Mouse (Mus musculus) olfactory bulb, adult 2 months (tissue): Measurements from ENCODE around the gene Hap1. TPM values are rescaled to one million over a fixed set of nuclear protein-coding genes. Genes with fewer than 3 reads are reported as not detected.
"Not testable (repeated sequence)": the region's sequence is repeated elsewhere in the genome, so short reads cannot be mapped to it uniquely, and the experiment has no call there.

ENCODE experiments used
- H3K27ac ChIP-seq: fragments of 200-500 bp; 2 replicates; pipeline ENCODE4 v1.5.1; 2012; ENCODE audit warnings: low read depth, low read length; ENCODE audit not compliant: insufficient read depth
- H3K4me1 ChIP-seq: fragments of 200-500 bp; 2 replicates; pipeline ENCODE4 v1.6.1; 2012; ENCODE audit warnings: low read length; ENCODE audit not compliant: control insufficient read depth, insufficient read depth
- H3K4me3 ChIP-seq: fragments of 200-500 bp; 2 replicates; pipeline ENCODE4 v1.5.1; 2012; ENCODE audit warnings: mild to moderate bottlenecking, low read depth, low read length, moderate library complexity; ENCODE audit not compliant: insufficient read depth
- CTCF ChIP-seq: fragments of 200-500 bp; IDR thresholded peaks from 2 replicates; pipeline ENCODE4 v1.5.1; 2012; ENCODE audit warnings: low read depth, mild to moderate bottlenecking, low read length, moderate library complexity; ENCODE audit not compliant: insufficient read depth
- POLR2A ChIP-seq: fragments of 200-500 bp; IDR thresholded peaks from 2 replicates; pipeline ENCODE4 v1.6.1; 2012; ENCODE audit warnings: mild to moderate bottlenecking, low read depth, low read length, moderate library complexity; ENCODE audit not compliant: insufficient read depth
- WGBS: fragments of 180-500 bp; shearing (Covaris S2); methylation state at CpG from one replicate; pipeline ENCODE4 v1.1.7; 2018; 5-methylcytosine and 5-hydroxymethylcytosine counted together
- polyA plus RNA-seq: library from polyadenylated mRNA; stranded (reverse); fragments of >200 nt; gene quantifications from 2 replicates; pipeline ENCODE4 v1.2.4, GENCODE M21; 2012; ENCODE audit warnings: low replicate concordance; ENCODE audit not compliant: missing spikeins, insufficient read depth, insufficient read length

Gene Hap1
- polyA plus RNA-seq, 1 experiment, result not detected

DNA sequence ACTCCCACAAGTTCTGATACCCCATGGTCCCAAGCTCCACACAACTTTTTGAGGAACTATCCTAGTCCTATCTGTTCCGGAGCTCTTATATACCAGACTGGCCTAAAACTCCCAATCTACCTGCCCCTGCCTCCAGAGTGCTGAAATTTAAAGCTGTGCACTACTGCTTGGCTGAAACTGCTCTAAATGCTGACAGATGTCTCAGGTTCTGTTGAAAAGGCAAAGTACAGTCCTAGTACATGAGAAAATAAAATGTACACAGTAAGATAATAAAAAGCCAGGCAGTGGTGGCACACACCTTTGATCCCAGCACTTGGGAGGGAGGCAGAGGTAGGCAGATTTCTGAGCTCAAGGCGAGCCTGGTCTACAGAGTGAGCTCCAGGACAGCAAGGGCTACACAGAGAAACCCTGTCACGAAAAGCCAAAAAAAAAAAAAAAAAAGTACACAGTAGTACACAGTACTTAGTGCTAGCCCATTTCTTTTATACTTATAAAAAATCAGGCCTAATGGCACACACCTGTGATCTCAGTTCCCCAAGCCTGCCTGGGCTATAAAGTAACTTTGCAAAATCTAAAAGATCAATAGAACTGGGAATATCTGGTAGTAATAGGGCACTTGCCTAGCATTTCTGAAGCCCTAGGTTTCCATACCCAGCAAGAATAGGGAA, 33.2 kb downstream of the Hap1 start:
- Histone ChIP-seq H3K4me1 (peaks cover 10% of the 10 kb centered on the region), H3K4me3 (no peak overlapping the region), H3K27ac (no peak overlapping the region)
- TF ChIP-seq POLR2A (no peak), CTCF (no peak)
- 58% methylated on average over 3 of the region's 3 CpGs for WGBS

- H3K4me3 ChIP-seq, H3K4me1 ChIP-seq, H3K27ac ChIP-seq: not testable (repeated sequence)
- 56% methylated on average over 7 of the region's 7 CpGs for WGBS
Measured at GRCm38 (mm10) chr11:100321479-100322305, 34.2 kb downstream of the Hap1 start.

DNA sequence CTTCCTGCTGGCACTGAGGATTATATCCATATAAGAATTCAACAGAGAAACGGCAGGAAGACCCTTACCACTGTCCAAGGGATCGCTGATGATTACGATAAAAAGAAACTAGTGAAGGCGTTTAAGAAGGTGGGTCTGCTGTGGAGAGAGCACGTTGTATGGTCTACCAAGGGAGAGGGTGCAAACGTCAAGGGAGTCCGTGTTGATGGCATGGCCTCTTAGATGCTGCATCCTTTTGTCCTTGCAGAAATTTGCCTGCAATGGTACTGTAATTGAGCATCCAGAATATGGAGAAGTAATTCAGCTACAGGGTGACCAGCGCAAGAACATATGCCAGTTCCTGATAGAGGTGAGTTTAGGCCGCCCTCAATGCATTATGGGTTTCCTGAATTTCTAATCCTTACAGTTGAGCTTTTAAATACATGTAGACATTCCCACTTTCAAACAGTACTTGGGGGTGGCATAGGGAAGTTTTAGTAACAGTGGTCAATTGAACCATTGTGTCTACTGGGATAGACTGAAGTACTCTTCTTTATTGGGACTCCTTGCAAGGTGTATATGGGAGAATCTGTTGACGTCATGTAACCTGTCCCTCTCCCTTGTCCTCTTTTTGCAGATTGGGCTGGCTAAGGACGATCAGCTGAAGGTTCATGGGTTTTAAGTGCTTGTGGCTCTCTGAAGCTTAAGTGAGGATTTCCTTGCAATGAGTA, 35.1 kb downstream of the Hap1 start:
- Histone ChIP-seq H3K4me3 (peak overlapping the region; percentile 81), H3K27ac (0 out of 2 replicates have a peak overlapping the region, but pooled peaks have one; percentile 49)
- WGBS, result 13% methylated on average over 11 of the region's 11 CpGs
- H3K4me1 ChIP-seq, result not testable (repeated sequence)

DNA sequence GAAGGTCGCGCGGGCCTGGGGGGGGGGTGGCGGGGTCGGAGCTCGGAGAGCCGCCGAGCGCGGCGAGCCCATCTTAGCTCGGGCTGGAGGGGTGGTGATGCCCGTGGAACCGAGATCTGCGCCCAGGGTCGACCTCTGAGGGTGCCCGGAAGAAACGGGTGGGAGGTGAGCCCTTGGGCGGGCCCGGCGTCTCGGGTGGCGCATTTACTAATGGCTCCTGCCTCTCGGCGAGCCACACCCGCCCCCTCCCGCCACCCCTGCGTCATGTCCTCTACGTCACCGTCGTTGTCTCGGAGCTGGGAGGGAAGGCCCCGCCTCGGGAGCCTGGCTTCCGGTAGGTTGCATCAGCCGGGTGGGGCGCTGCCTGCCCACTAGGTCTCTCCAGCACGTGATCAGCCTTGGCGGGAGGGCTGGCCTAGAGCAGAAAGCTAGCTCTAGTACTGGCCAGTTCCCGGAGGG, 35.7 kb downstream of the Hap1 start:
- peak overlapping the region; percentile 90 for H3K27ac ChIP-seq
- peaks cover 8% of the 10 kb centered on the region for H3K4me1 ChIP-seq
- H3K4me3 ChIP-seq, result peak overlapping the region; percentile 81
- WGBS, result under 1% methylated on average over 40 of the region's 40 CpGs
- TF ChIP-seq CTCF, result no peak
- TF ChIP-seq POLR2A, result peak; percentile 89

DNA sequence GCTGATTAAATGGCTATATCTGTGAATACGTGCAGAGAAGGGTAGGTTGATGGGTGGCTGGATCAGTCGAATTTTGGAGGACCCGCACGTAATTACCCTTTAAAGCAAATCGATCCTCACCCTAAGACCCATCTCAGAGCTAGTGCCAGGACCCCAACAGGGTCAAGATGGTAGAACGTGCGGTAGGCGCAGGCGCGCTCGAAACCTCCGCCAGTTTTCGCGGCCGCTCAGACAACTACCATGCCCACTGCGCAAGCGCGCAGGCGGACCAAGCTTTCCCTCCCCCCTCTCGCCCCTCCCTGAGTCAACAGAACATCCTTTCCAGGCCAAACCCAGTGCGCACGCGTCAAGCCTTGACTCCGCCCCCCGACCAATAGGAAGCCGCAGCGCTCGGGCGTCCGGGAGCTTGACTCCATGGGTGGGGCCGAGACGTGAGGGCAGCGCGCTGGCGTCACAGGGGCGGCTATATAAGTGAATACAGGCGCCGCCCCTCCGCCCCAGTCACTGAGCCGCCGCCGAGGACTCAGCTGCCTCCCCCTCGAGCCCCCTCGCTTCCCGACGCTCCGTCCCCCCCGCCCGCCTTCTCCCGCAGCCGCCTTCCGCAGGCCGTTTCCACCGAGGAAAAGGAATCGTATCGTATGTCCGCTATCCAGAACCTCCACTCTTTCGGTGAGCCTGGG, 36.3 kb downstream of the Hap1 start, which contains the start of gene Eif1:
TSS of gene Eif1 (plus strand) at position 394 of the 680 bp plus-strand sequence.
- under 1% methylated on average over 57 of the region's 58 CpGs for WGBS
- peak within 1 kb of the TSS; percentile 90 for H3K27ac ChIP-seq

DNA sequence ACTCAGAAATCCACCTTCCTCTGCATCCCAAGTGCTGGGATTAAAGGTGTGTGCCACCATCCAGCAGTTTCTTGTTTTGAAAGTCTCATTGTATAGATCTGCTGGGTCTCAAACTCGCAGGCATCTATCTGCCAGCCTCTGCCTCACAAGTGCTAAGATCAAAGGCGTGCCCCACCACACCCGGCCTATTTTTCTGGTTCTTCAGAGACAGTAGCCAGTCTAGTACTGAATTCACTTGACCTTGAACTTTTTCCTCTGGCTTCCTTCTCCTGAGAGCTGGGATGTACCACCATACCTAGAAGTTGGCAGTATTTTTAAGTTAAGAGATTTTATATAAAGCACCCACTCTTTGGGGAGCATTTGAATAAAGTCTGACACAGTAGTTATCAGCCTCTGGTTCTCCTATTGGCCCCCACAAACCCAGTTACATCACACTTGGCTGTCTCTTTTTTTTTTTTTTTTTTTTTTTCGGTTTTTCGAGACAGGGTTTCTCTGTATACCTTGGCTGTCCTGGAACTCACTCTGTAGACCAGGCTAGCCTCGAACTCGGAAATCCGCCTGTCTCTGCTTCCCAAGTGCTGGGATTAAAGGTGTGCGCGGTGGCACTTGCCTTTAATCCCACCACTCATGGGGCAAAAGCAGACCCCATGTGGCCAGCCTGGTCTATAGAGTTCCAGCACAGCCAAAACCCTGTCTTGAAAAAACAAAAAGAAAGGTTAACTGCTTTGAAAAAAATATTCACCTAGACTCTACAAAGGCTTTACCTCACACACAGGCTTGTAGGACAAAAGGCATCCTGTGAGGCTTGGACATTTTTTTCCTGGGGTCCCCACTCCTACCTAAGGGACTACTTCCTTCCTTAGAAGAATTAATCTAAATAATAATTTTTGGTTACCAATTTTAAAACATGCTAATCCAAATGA, 37.1 kb downstream of the Hap1 start:
- TF ChIP-seq POLR2A (no peak), CTCF (no peak)
- 87% methylated on average over 10 of the region's 10 CpGs for WGBS
- no peak overlapping the region for H3K4me3 ChIP-seq
- peaks cover 9% of the 10 kb centered on the region for H3K4me1 ChIP-seq
- no peak overlapping the region for H3K27ac ChIP-seq

More for the DNA sequence above, 36.3 kb downstream of the Hap1 start, which contains the start of gene Eif1:
- TF ChIP-seq CTCF, result no peak
- TF ChIP-seq POLR2A, result no peak; the same call in 1 of the 2 replicates
- H3K4me3 ChIP-seq, result peak within 1 kb of the TSS; percentile 81
- H3K4me1 ChIP-seq, result peaks cover 8% of the 10 kb centered on the region

DNA sequence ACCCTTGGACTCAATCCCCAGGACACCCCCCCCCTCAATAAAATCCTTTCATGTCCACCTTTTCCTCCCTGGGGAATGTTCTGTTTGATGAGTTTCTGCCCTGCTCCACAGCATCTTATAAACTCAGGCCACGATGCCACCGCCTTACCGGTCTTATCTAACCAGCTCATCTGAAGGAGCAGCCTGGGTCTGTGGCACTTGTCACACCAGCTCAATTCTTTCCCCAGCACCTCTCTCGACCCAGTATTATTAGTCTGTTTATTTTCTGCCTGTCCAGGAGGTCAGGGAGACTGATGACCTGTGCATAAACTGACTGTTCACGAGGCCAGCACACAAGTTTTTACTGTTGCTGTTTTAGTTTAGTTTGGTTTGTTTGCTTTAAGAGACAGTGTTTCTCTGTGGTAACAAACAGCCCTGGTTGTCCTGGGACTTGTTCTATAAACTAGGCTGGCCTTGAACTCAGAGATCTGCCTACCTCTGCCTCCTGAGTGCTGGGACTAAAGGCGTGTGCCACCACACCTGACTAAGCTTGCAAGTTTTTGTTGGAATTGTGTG, 38.0 kb downstream of the Hap1 start:
- Histone ChIP-seq H3K4me1 (peaks cover 15% of the 10 kb centered on the region), H3K4me3 (no peak overlapping the region), H3K27ac (no peak overlapping the region)
- TF ChIP-seq POLR2A (no peak), CTCF (no peak)
- WGBS, result 80% methylated on average over 6 of the region's 6 CpGs

GRCm38 (mm10) chr11:100315439-100315838, 40.5 kb downstream of the Hap1 start:
- H3K27ac ChIP-seq, result no peak overlapping the region
- H3K4me3 ChIP-seq, result no peak overlapping the region
- peaks cover 21% of the 10 kb centered on the region for H3K4me1 ChIP-seq
- whole genome bisulfite sequencing, result 87% methylated on average over 5 of the region's 5 CpGs
- TF ChIP-seq CTCF, result no peak
- TF ChIP-seq POLR2A, result no peak
